Mouse (Mus musculus) embryonic facial prominence, embryonic 11.5 days (tissue): ENCODE data around the gene Dock4. TPM values are rescaled to one million over a fixed set of nuclear protein-coding genes. Genes with fewer than 3 reads are reported as not detected.

Experiments used
- ATAC-seq: fragments of 200-750 bp; cut with Nextera tagmentation; replicated peaks from 2 replicates; pipeline ENCODE4 v1.8.0; 2017; ENCODE audit warnings: low read depth; ENCODE audit not compliant: insufficient number of reproducible peaks, low FRiP score, low TSS enrichment
- DNase-seq: peaks from one replicate; pipeline ENCODE4 v3.0.0-alpha.2; 2015; ENCODE audit warnings: low spot score
- H3K27ac ChIP-seq: fragments of 300-500 bp; sonication (generic); replicated peaks from 2 replicates; pipeline ENCODE4 v1.5.1; 2014; ENCODE audit warnings: mild to moderate bottlenecking, low read depth, low read length, control low read depth
- H3K27me3 ChIP-seq: fragments of 300-500 bp; sonication (generic); 2 replicates; pipeline ENCODE4 v1.6.1; 2014; ENCODE audit warnings: mild to moderate bottlenecking, low read length, moderate library complexity, mixed read lengths; ENCODE audit not compliant: control insufficient read depth, insufficient read depth
- H3K36me3 ChIP-seq: fragments of 300-500 bp; sonication (generic); replicated peaks from 2 replicates; pipeline ENCODE4 v1.6.1; 2014; ENCODE audit warnings: low read depth, mild to moderate bottlenecking, low read length, moderate library complexity, mixed read lengths; ENCODE audit not compliant: control insufficient read depth, insufficient read depth
- H3K4me1 ChIP-seq: fragments of 300-500 bp; sonication (generic); 2 replicates; pipeline ENCODE4 v1.6.1; 2014; ENCODE audit warnings: low read length, mixed read lengths; ENCODE audit not compliant: control insufficient read depth, insufficient read depth
- H3K4me2 ChIP-seq: fragments of 300-500 bp; sonication (generic); 2 replicates; pipeline ENCODE4 v1.6.1; 2014; ENCODE audit warnings: low read depth, mild to moderate bottlenecking, control low read depth, low read length, moderate library complexity
- H3K4me3 ChIP-seq: fragments of 300-500 bp; sonication (generic); 2 replicates; pipeline ENCODE4 v1.5.1; 2014; ENCODE audit warnings: low read depth, low read length, control low read depth
- H3K9ac ChIP-seq: fragments of 300-500 bp; sonication (generic); replicated peaks from 2 replicates; pipeline ENCODE4 v1.6.1; 2014; ENCODE audit warnings: mild to moderate bottlenecking, control low read depth, low read length
- H3K9me3 ChIP-seq: fragments of 300-500 bp; sonication (generic); replicated peaks from 2 replicates; pipeline ENCODE4 v1.6.1; 2016; ENCODE audit warnings: mild to moderate bottlenecking, low read length, inconsistent platforms, mixed read lengths; ENCODE audit not compliant: control insufficient read depth
- WGBS: fragments of 180-500 bp; shearing (Covaris S2); extraction: QIAGEN DNeasy Blood & Tissue Kit; methylation state at CpG from one replicate; pipeline ENCODE4 v1.1.7; 2014; 5-methylcytosine and 5-hydroxymethylcytosine counted together
- polyA plus RNA-seq: library from polyadenylated mRNA; unstranded; fragments of >200 nt; fragmentation: Nextera tagmentation; extraction: Ambion mirVana; gene quantifications from 2 replicates; pipeline ENCODE4 v1.2.1, GENCODE M21; 2014

Gene Dock4
- polyA plus RNA-seq, 1 experiment from 2014 or later, result 10.7 TPM

GRCm38 (mm10) chr12:40468235-40468634, 22.5 kb downstream of the Dock4 start:
- H3K4me3 ChIP-seq, result no peak overlapping the region
- no peaks in the 10 kb centered on the region for H3K4me1 ChIP-seq
- no peak overlapping the region for H3K4me2 ChIP-seq
- ATAC-seq, result no peak
- no peaks in the 10 kb centered on the region for H3K36me3 ChIP-seq
- no peaks in the 10 kb centered on the region for H3K27me3 ChIP-seq
- H3K9ac ChIP-seq, result no peak overlapping the region
- no peaks in the 10 kb centered on the region for H3K9me3 ChIP-seq
- 82% methylated on average over 4 of the region's 4 CpGs for WGBS
- no peak for DNase-seq
- no peak overlapping the region for H3K27ac ChIP-seq

DNA sequence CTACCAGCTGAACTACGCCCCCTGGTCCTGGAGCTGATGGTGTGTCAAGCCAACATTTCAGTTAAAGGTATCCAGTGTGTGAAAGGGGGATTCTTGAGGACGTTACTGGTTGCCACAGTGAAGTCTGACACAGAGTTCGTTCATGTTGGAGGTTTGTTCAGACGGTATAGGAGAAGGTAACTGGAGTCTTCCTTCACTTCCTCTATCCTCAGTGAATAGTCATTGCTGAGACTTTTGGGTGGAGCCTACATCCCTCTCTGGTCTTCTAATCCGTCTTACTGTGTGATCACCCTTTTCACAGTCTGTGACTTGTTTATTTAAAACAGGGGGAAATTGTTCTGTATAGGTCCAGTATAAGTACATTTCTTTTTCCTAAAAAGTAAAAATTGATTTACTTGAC, 23.3 kb downstream of the Dock4 start:
- Histone ChIP-seq H3K27me3 (no peaks in the 10 kb centered on the region), H3K4me2 (no peak overlapping the region), H3K4me1 (no peaks in the 10 kb centered on the region), H3K27ac (no peak overlapping the region), H3K9me3 (no peaks in the 10 kb centered on the region), H3K9ac (no peak overlapping the region), H3K36me3 (no peaks in the 10 kb centered on the region), H3K4me3 (no peak overlapping the region)
- no peak for DNase-seq
- 76% methylated on average over 5 of the region's 5 CpGs for WGBS
- no peak for ATAC-seq

- H3K27ac ChIP-seq, result no peak overlapping the region
- no peak overlapping the region for H3K9ac ChIP-seq
- H3K9me3 ChIP-seq, result no peaks in the 10 kb centered on the region
- H3K27me3 ChIP-seq, result no peaks in the 10 kb centered on the region
- no peak for ATAC-seq
- no peak for DNase-seq
- no peaks in the 10 kb centered on the region for H3K36me3 ChIP-seq
- no peak overlapping the region for H3K4me3 ChIP-seq
- 49% methylated on average over 11 of the region's 11 CpGs for WGBS
- no peaks in the 10 kb centered on the region; the same call in 1 of the 2 replicates for H3K4me1 ChIP-seq
- peak overlapping the region; percentile 2; the same call in 1 of the 2 replicates for H3K4me2 ChIP-seq
These were observed 26.1 kb downstream of the Dock4 start for GRCm38 (mm10) chr12:40471649-40472399.

- no peak overlapping the region for H3K4me2 ChIP-seq
- 38% methylated on average over 2 of the region's 2 CpGs for WGBS
- no peaks in the 10 kb centered on the region for H3K9me3 ChIP-seq
- H3K4me1 ChIP-seq, result no peaks in the 10 kb centered on the region; the same call in 1 of the 2 replicates
- H3K27ac ChIP-seq, result no peak overlapping the region
- no peak overlapping the region for H3K4me3 ChIP-seq
- H3K27me3 ChIP-seq, result no peaks in the 10 kb centered on the region
- H3K9ac ChIP-seq, result no peak overlapping the region
- H3K36me3 ChIP-seq, result no peaks in the 10 kb centered on the region
- ATAC-seq (no peak), DNase-seq (no peak)
These were observed 28.0 kb downstream of the Dock4 start for GRCm38 (mm10) chr12:40473709-40474108.

DNA sequence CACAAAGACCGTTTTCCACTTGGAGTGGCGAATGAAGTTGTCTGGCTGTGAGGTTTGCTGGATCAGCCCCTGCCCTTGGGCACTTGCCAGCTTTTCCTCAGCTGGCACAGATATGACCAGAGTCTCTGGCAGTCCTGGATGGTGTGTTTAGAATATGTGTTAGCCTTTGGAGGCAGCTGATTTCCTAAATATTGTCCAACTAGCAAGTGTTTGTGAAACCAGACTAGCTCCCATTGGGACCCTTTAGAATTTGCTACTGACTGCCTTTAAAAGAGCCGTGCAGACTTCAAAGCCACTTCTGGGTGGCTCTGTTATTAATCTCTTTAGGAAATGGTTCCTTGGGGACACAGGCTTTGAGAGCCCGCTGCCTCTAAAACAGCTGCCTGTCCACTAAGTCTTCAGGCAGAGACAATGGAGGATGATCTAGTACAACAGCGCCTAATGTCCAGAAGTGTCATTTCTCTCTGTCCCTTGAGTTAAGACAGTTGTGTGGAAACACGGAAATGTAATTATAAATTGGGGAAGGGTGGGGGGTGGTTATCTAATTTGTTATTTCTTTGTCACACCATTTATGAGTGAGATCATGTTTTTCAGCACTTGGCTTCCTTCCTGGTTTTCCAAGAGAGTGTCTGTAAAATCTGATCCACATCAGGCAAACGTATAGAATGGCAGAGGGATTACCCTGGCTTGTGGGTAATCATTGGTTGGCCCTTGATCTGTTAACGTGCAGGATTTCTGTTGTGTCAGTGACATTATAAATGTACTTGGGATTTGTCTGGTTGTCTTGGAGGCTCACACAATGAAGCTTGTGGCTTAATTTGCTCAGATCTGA, 32.1 kb downstream of the Dock4 start:
- DNase-seq (no peak), ATAC-seq (no peak; the same call in 1 of the 2 replicates)
- Histone ChIP-seq H3K4me2 (no peak overlapping the region), H3K27ac (no peak overlapping the region), H3K9me3 (no peaks in the 10 kb centered on the region), H3K4me1 (no peaks in the 10 kb centered on the region; the same call in 1 of the 2 replicates), H3K9ac (no peak overlapping the region), H3K4me3 (no peak overlapping the region), H3K27me3 (no peaks in the 10 kb centered on the region), H3K36me3 (no peaks in the 10 kb centered on the region)
- 51% methylated on average over 8 of the region's 8 CpGs for WGBS

DNA sequence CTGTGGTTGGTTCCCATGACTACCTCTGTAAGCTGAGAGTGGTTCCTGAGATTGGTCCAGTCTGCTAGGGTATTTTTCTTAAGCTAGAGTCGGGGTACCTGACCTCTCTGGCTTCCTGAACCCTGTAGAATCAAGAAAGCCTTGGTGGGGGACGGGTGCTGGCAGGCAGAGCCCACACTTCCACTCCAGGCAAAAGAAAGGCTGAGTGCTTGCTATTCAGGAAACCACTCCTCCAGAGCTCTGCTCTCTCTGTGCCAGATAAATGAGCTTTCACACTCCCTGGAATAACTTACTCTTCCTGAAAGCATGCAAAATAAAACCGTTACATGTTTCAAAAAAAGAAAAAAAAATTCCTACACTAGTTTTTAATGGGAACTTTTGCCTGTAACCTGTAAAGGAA, 38.5 kb downstream of the Dock4 start:
- Histone ChIP-seq H3K27me3 (no peaks in the 10 kb centered on the region), H3K27ac (no peak overlapping the region), H3K4me2 (no peak overlapping the region), H3K36me3 (no peaks in the 10 kb centered on the region), H3K4me3 (no peak overlapping the region), H3K9ac (no peak overlapping the region), H3K4me1 (no peaks in the 10 kb centered on the region; the same call in 1 of the 2 replicates), H3K9me3 (no peaks in the 10 kb centered on the region)
- ATAC-seq, result no peak
- no peak for DNase-seq
- whole genome bisulfite sequencing, result 29% methylated on average over 3 of the region's 3 CpGs

DNA sequence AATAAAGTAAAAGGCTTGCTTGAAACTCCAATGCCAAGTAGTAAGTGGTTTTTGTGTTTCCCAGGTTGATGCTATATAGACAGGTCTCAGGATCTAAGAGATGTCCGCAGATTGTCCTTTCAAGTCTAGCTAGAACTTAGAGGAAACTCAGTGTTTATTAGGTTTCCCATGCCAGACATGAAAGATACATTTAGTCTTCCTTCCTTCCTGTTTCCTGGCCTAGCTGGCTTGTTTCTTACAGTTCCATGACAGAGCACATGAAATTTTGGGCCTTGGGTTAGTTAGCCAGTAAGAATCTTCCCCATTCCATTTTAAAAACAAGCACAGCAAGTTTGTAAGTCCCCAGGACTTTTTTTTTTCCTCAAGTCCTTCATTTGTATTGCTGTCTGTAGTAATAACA, 39.5 kb downstream of the Dock4 start:
- Histone ChIP-seq H3K4me3 (no peak overlapping the region), H3K9ac (no peak overlapping the region), H3K4me2 (no peak overlapping the region), H3K4me1 (no peaks in the 10 kb centered on the region; the same call in 1 of the 2 replicates), H3K9me3 (no peaks in the 10 kb centered on the region), H3K27ac (no peak overlapping the region), H3K36me3 (no peaks in the 10 kb centered on the region), H3K27me3 (no peaks in the 10 kb centered on the region)
- ATAC-seq (no peak), DNase-seq (no peak)
- WGBS, result 78% methylated on average over 1 of the region's 1 CpGs
